Mouse (Mus musculus) gonadal fat pad, adult 2 months (tissue): ENCODE results near the gene Pald1. TPM values are rescaled to one million over a fixed set of nuclear protein-coding genes. Genes with fewer than 3 reads are reported as not detected.

Experiments
- DNase-seq: peaks from one replicate; pipeline ENCODE4 v3.0.0-alpha.2; 2012; ENCODE audit warnings: low read depth
- polyA plus RNA-seq: library from polyadenylated mRNA; depleted of rRNA; stranded (reverse); fragments of >200 nt; gene quantifications from 2 replicates; pipeline ENCODE4 v1.2.3, GENCODE M21; 2012; rRNA removed

Pald1 gene
- polyA plus RNA-seq: 16.2 and 18.8 TPM in 2 replicates

- no peak for DNase-seq
Measured at GRCm38 (mm10) chr10:61383021-61383714, at the start of gene Pald1. TSS of gene Pald1 (minus strand) at chr10:61383530.

GRCm38 (mm10) chr10:61431375-61431774 is 48.0 kb upstream of the Pald1 start:
- no peak for DNase-seq

GRCm38 (mm10) chr10:61429043-61429442 is 45.7 kb upstream of the Pald1 start:
- no peak for DNase-seq

- no peak for DNase-seq
Measured at GRCm38 (mm10) chr10:61428416-61428815, 45.1 kb upstream of the Pald1 start.

GRCm38 (mm10) chr10:61427951-61428350 is 44.6 kb upstream of the Pald1 start:
- no peak for DNase-seq

- DNase-seq: peak; percentile 51
Measured at GRCm38 (mm10) chr10:61426251-61426757, 43.0 kb upstream of the Pald1 start.

GRCm38 (mm10) chr10:61425047-61425446 is 41.7 kb upstream of the Pald1 start:
- no peak for DNase-seq

GRCm38 (mm10) chr10:61424500-61424899 is 41.2 kb upstream of the Pald1 start:
- no peak for DNase-seq

GRCm38 (mm10) chr10:61423289-61423688 is 40.0 kb upstream of the Pald1 start:
- DNase-seq: no peak

- no peak for DNase-seq
Measured at GRCm38 (mm10) chr10:61422861-61423260, 39.5 kb upstream of the Pald1 start.

GRCm38 (mm10) chr10:61420011-61420410 is 36.7 kb upstream of the Pald1 start:
- DNase-seq: no peak

- no peak for DNase-seq
Measured at GRCm38 (mm10) chr10:61419146-61419545, 35.8 kb upstream of the Pald1 start.

GRCm38 (mm10) chr10:61418131-61418900 is 35.0 kb upstream of the Pald1 start:
- DNase-seq: no peak

- no peak for DNase-seq
Measured at GRCm38 (mm10) chr10:61417672-61418071, 34.3 kb upstream of the Pald1 start, which contains the start of gene Nodal. TSS of gene Nodal (plus strand) at chr10:61417972.

- DNase-seq: no peak
Measured at GRCm38 (mm10) chr10:61417046-61417445, 33.7 kb upstream of the Pald1 start.

- no peak for DNase-seq
Measured at GRCm38 (mm10) chr10:61416561-61416960, 33.2 kb upstream of the Pald1 start.

- no peak for DNase-seq
Measured at GRCm38 (mm10) chr10:61415890-61416289, 32.6 kb upstream of the Pald1 start.

- no peak for DNase-seq
Measured at GRCm38 (mm10) chr10:61415240-61415639, 31.9 kb upstream of the Pald1 start.

GRCm38 (mm10) chr10:61412910-61413625 is 29.7 kb upstream of the Pald1 start:
- DNase-seq: no peak

GRCm38 (mm10) chr10:61410193-61410592 is 26.9 kb upstream of the Pald1 start:
- DNase-seq: no peak

- no peak for DNase-seq
Measured at GRCm38 (mm10) chr10:61409776-61410175, 26.4 kb upstream of the Pald1 start.

GRCm38 (mm10) chr10:61405958-61406357 is 22.6 kb upstream of the Pald1 start:
- no peak for DNase-seq
